ENCODE assay signal across 32 mouse cellular contexts in the genomic region with DNA sequence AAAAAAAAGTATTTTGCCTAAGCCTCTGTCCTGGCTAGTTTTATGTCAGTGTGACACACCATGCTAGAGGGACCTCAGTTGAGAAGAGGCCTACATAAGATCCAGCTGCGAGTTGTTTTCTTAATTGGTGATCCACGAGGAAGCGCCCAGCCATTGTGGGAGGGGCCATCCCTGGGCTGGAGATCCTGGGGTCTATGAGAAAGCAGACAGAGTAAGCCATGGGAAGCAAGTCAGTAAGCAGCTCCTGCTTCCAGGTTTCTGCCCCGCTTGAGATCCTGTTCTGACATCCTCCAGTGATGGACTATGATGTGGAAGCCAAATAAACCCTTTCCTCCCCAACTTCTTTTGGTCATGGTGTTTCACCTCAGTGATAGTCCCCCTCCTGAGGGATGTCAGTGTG.
"Had no signal": no experiment of that assay in that cellular context is flagged by ENCODE, and none has a peak within 500 bp of the region (broad histone marks: within the 10 kb centered on the region; RNA-seq: fewer than 3 reads in every experiment).

No protein-coding gene starts in this region.

- H3K4me3 ChIP-seq: limb, embryonic 10.5 days; limb, embryonic 12.5 days; limb, embryonic 13.5 days; limb, embryonic 15.5 days; liver, embryonic 12.5 days; liver, embryonic 13.5 days; liver, embryonic 15.5 days; lung, embryonic 15.5 days; megakaryocyte, embryonic 14.5 days; midbrain, embryonic 10.5 days; midbrain, embryonic 12.5 days; midbrain, embryonic 13.5 days; midbrain, embryonic 15.5 days; myocyte; neural tube, embryonic 12.5 days had no signal

- H3K36me3 ChIP-seq: limb, embryonic 10.5 days; limb, embryonic 12.5 days; limb, embryonic 13.5 days; limb, embryonic 15.5 days; liver, embryonic 12.5 days; liver, embryonic 13.5 days; liver, embryonic 15.5 days; lung, embryonic 15.5 days; midbrain, embryonic 10.5 days; midbrain, embryonic 12.5 days; midbrain, embryonic 13.5 days; midbrain, embryonic 15.5 days; neural tube, embryonic 12.5 days had no signal

- H3K9me3 ChIP-seq: limb, embryonic 10.5 days; limb, embryonic 12.5 days; limb, embryonic 15.5 days; liver, embryonic 12.5 days; liver, embryonic 13.5 days; liver, embryonic 15.5 days; lung, embryonic 15.5 days; midbrain, embryonic 10.5 days; midbrain, embryonic 12.5 days; midbrain, embryonic 13.5 days; midbrain, embryonic 15.5 days; neural tube, embryonic 12.5 days had no signal

- ATAC-seq: liver, embryonic 12.5 days; liver, postnatal 0 days; lung, postnatal 0 days; midbrain, embryonic 13.5 days; midbrain, embryonic 15.5 days; midbrain, embryonic 16.5 days had no signal

- H3K4me2 ChIP-seq: limb, embryonic 12.5 days; limb, embryonic 13.5 days; limb, embryonic 15.5 days; liver, embryonic 11.5 days; liver, embryonic 12.5 days; liver, embryonic 13.5 days; liver, embryonic 15.5 days; lung, embryonic 14.5 days; lung, embryonic 15.5 days; midbrain, embryonic 11.5 days; midbrain, embryonic 12.5 days; midbrain, embryonic 13.5 days; midbrain, embryonic 15.5 days; neural tube, embryonic 12.5 days had no signal

- H3K27me3 ChIP-seq: limb, embryonic 12.5 days; limb, embryonic 13.5 days; limb, embryonic 15.5 days; liver, embryonic 12.5 days; liver, embryonic 13.5 days; liver, embryonic 15.5 days; lung, embryonic 15.5 days; midbrain, embryonic 12.5 days; midbrain, embryonic 13.5 days; midbrain, embryonic 15.5 days; neural tube, embryonic 12.5 days had no signal

- DNase-seq: left cerebral cortex, postnatal 4 days; liver; liver, embryonic 13.5 days; liver, postnatal 0 days; lung, adult 18-20 months; lung, adult 2 months; lung, embryonic 14.5 days; lung, postnatal 10 days; lung, postnatal 14 days; lung, postnatal 36 days; lung, postnatal 4 days; midbrain, embryonic 14.5 days had no signal

- H3K27ac ChIP-seq: limb, embryonic 10.5 days; limb, embryonic 12.5 days; limb, embryonic 13.5 days; limb, embryonic 15.5 days; liver, embryonic 12.5 days; liver, embryonic 13.5 days; liver, embryonic 14.5 days; liver, embryonic 15.5 days; lung, embryonic 15.5 days; macrophage; midbrain, embryonic 10.5 days; midbrain, embryonic 12.5 days; midbrain, embryonic 13.5 days; midbrain, embryonic 15.5 days; neural tube, embryonic 12.5 days had no signal

- H3K9ac ChIP-seq: limb, embryonic 12.5 days; limb, embryonic 13.5 days; limb, embryonic 15.5 days; liver, embryonic 12.5 days; liver, embryonic 13.5 days; liver, embryonic 14.5 days; liver, embryonic 15.5 days; liver, postnatal 0 days; lung, embryonic 14.5 days; lung, embryonic 15.5 days; midbrain, embryonic 12.5 days; midbrain, embryonic 13.5 days; midbrain, embryonic 15.5 days; neural tube, embryonic 12.5 days had no signal

- H3K4me1 ChIP-seq: limb, embryonic 10.5 days; limb, embryonic 12.5 days; limb, embryonic 13.5 days; liver, embryonic 12.5 days; liver, embryonic 13.5 days; liver, embryonic 15.5 days; midbrain, embryonic 10.5 days; midbrain, embryonic 12.5 days; midbrain, embryonic 13.5 days; midbrain, embryonic 15.5 days; neural tube, embryonic 12.5 days had no signal
